Mouse (Mus musculus): Measurements from ENCODE around the gene Ddi1. TPM values are rescaled to one million over a fixed set of nuclear protein-coding genes. Genes with fewer than 3 reads are reported as not detected.
"Not testable (repeated sequence)": the region's sequence is repeated elsewhere in the genome, so short reads cannot be mapped to it uniquely, and the experiment has no call there.

Ddi1 gene
- polyA plus RNA-seq, 1 experiment from 2014 or later = 0.03 TPM

- WGBS = 95% methylated on average over 1 of the region's 1 CpGs
- DNase-seq (ENCODE audit: low spot score) = not testable (repeated sequence)
Observed at GRCm38 (mm10) chr9:6235982-6236381, 33.7 kb downstream of the Ddi1 start.

GRCm38 (mm10) chr9:6217505-6217904, 52.1 kb downstream of the Ddi1 start:
- no peak for DNase-seq (ENCODE audit: low spot score)
- Histone ChIP-seq H3K4me3 (no peak overlapping the region), H3K9me3 (no peaks in the 10 kb centered on the region), H3K36me3 (no peaks in the 10 kb centered on the region), H3K27me3 (ENCODE audit: insufficient read depth, poor library complexity, severe bottlenecking) (no peaks in the 10 kb centered on the region), H3K4me1 (replicated peaks) (no peaks in the 10 kb centered on the region), H3K27ac (no peak overlapping the region)
- 85% methylated on average over 1 of the region's 1 CpGs for WGBS

More at GRCm38 (mm10) chr9:6235982-6236381, 33.7 kb downstream of the Ddi1 start:
- H3K27me3 ChIP-seq (ENCODE audit: insufficient read depth, poor library complexity, severe bottlenecking); H3K9me3 ChIP-seq; H3K27ac ChIP-seq; H3K4me1 ChIP-seq (replicated peaks); H3K36me3 ChIP-seq; H3K4me3 ChIP-seq: not testable (repeated sequence)

DNA sequence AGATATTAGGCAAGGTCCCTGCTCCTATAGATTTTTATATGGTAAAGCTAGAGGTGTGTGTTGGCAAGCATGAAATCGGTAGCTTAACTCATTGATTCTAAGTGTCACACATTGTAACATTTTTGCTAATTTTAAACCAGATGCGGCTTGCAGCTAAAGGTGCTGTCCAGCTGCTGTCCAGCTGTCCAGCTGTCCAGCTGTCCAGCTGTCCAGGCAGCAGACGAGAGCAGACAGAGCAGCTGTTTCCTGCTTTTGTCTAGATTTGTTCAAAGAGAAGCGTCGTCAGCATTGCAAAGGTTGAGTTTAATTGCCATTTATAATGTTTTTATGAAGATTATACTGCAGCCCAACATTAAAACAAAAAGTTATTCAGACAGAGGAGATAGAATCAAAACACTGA, 56.8 kb downstream of the Ddi1 start:
- WGBS = 73% methylated on average over 5 of the region's 5 CpGs

More for the DNA sequence above, 56.8 kb downstream of the Ddi1 start:
- Histone ChIP-seq H3K36me3 (no peaks in the 10 kb centered on the region), H3K9me3 (no peaks in the 10 kb centered on the region), H3K27ac (no peak overlapping the region), H3K27me3 (ENCODE audit: insufficient read depth, poor library complexity, severe bottlenecking) (no peaks in the 10 kb centered on the region), H3K4me1 (replicated peaks) (no peaks in the 10 kb centered on the region), H3K4me3 (no peak overlapping the region)
- DNase-seq (ENCODE audit: low spot score) = no peak

Other genes with a start within 250 kb of the Ddi1 start
- gene Pdgfd, start 101.3 kb downstream of the Ddi1 start, polyA plus RNA-seq (2016; fragmentation: Nextera tagmentation; extraction: Ambion mirVana) = 4.0 and 4.4 TPM in 2 replicates

Data from hindbrain, embryonic 10.5 days (tissue).